Mouse (Mus musculus) hindbrain, embryonic 15.5 days (tissue): Measurements from ENCODE around the gene Ndufs1. TPM values are rescaled to one million over a fixed set of nuclear protein-coding genes. Genes with fewer than 3 reads are reported as not detected.
"Not testable (repeated sequence)": the region's sequence is repeated elsewhere in the genome, so short reads cannot be mapped to it uniquely, and the experiment has no call there.

Experiments used
- ATAC-seq: fragments of 200-750 bp; cut with Nextera tagmentation; 2 replicates; pipeline ENCODE4 v1.8.0; 2017; ENCODE audit warnings: low read depth, moderate number of reproducible peaks, moderate TSS enrichment; ENCODE audit not compliant: low FRiP score
- H3K27ac ChIP-seq: fragments of 300-500 bp; sonication (generic); replicated peaks from 2 replicates; pipeline ENCODE4 v1.5.1; 2015; ENCODE audit warnings: mild to moderate bottlenecking, inconsistent platforms
- H3K27me3 ChIP-seq: fragments of 300-500 bp; sonication (generic); 2 replicates; pipeline ENCODE4 v1.6.1; 2015; ENCODE audit warnings: control low read depth, inconsistent platforms
- H3K36me3 ChIP-seq: fragments of 300-500 bp; sonication (generic); 2 replicates; pipeline ENCODE4 v1.6.1; 2015; ENCODE audit warnings: control low read depth, inconsistent platforms
- H3K4me1 ChIP-seq: fragments of 300-500 bp; sonication (generic); replicated peaks from 2 replicates; pipeline ENCODE4 v1.6.1; 2015; ENCODE audit warnings: control low read depth, inconsistent platforms
- H3K4me2 ChIP-seq: fragments of 300-500 bp; sonication (generic); 2 replicates; pipeline ENCODE4 v1.6.1; 2015; ENCODE audit warnings: moderate library complexity, mild to moderate bottlenecking, inconsistent platforms
- H3K4me3 ChIP-seq: fragments of 300-500 bp; sonication (generic); 2 replicates; pipeline ENCODE4 v1.5.1; 2015; ENCODE audit warnings: mild to moderate bottlenecking, inconsistent platforms
- H3K9ac ChIP-seq: fragments of 300-500 bp; sonication (generic); 2 replicates; pipeline ENCODE4 v1.6.1; 2015; ENCODE audit warnings: inconsistent platforms
- H3K9me3 ChIP-seq: fragments of 300-500 bp; sonication (generic); 2 replicates; pipeline ENCODE4 v1.6.1; 2016; ENCODE audit warnings: control low read depth, inconsistent platforms
- WGBS: fragments of 180-500 bp; shearing (Covaris S2); methylation state at CpG from one replicate; pipeline ENCODE4 v1.1.7; 2015; 5-methylcytosine and 5-hydroxymethylcytosine counted together
- polyA plus RNA-seq: library from polyadenylated mRNA; unstranded; fragments of >200 nt; fragmentation: Nextera tagmentation; extraction: Ambion mirVana; gene quantifications from 2 replicates; pipeline ENCODE4 v1.2.1, GENCODE M21; 2015

Ndufs1 gene
- polyA plus RNA-seq, 1 experiment from 2014 or later = 142 TPM

GRCm38 (mm10) chr1:63181019-63181418 lies 4.4 kb upstream of the Ndufs1 start:
- Histone ChIP-seq H3K27ac (no peak overlapping the region), H3K4me2 (no peak overlapping the region), H3K4me3 (no peak overlapping the region), H3K9ac (no peak overlapping the region), H3K4me1 (peaks cover 19% of the 10 kb centered on the region), H3K36me3 (peaks cover 23% of the 10 kb centered on the region), H3K9me3 (no peaks in the 10 kb centered on the region), H3K27me3 (no peaks in the 10 kb centered on the region)
- WGBS = 2% methylated on average over 3 of the region's 3 CpGs
- ATAC-seq = peak; percentile 73

- Histone ChIP-seq H3K36me3 (peaks cover 23% of the 10 kb centered on the region), H3K4me1 (peaks cover 22% of the 10 kb centered on the region)
- H3K9ac ChIP-seq, H3K27ac ChIP-seq, H3K4me3 ChIP-seq, H3K9me3 ChIP-seq, H3K4me2 ChIP-seq, H3K27me3 ChIP-seq, ATAC-seq: not testable (repeated sequence)
- 67% methylated on average over 4 of the region's 4 CpGs for whole genome bisulfite sequencing
These were observed 3.9 kb upstream of the Ndufs1 start for GRCm38 (mm10) chr1:63180575-63180974.

GRCm38 (mm10) chr1:63180122-63180521 lies 3.5 kb upstream of the Ndufs1 start:
- H3K4me2 ChIP-seq = no peak overlapping the region
- 93% methylated on average over 4 of the region's 4 CpGs for WGBS
- no peak for ATAC-seq
- H3K9me3 ChIP-seq = no peaks in the 10 kb centered on the region
- H3K27ac ChIP-seq = no peak overlapping the region
- H3K4me1 ChIP-seq = peaks cover 27% of the 10 kb centered on the region
- no peak overlapping the region for H3K9ac ChIP-seq
- no peak overlapping the region for H3K4me3 ChIP-seq
- no peaks in the 10 kb centered on the region for H3K27me3 ChIP-seq
- peaks cover 23% of the 10 kb centered on the region for H3K36me3 ChIP-seq

- Histone ChIP-seq H3K4me2 (peak overlapping the region; percentile 75), H3K4me1 (peaks cover 36% of the 10 kb centered on the region), H3K36me3 (peaks cover 19% of the 10 kb centered on the region), H3K9me3 (no peaks in the 10 kb centered on the region), H3K27me3 (no peaks in the 10 kb centered on the region), H3K27ac (no peak overlapping the region), H3K4me3 (0 out of 2 replicates have a peak overlapping the region, but pooled peaks have one; percentile 93), H3K9ac (no peak overlapping the region)
- 79% methylated on average over 3 of the region's 3 CpGs for WGBS
- no peak for ATAC-seq
These were observed 1.7 kb upstream of the Ndufs1 start for GRCm38 (mm10) chr1:63178308-63178707.

GRCm38 (mm10) chr1:63176259-63176603 lies 402 bp downstream of the Ndufs1 start:
- no peaks in the 10 kb centered on the region for H3K9me3 ChIP-seq
- 0% methylated on average over 14 of the region's 14 CpGs for WGBS
- peaks cover 32% of the 10 kb centered on the region for H3K4me1 ChIP-seq
- ATAC-seq = peak; percentile 62
- peak overlapping the region; percentile 98 for H3K9ac ChIP-seq
- peak overlapping the region; percentile 71 for H3K4me2 ChIP-seq
- no peaks in the 10 kb centered on the region for H3K27me3 ChIP-seq
- peak overlapping the region; percentile 87 for H3K27ac ChIP-seq
- peaks cover 26% of the 10 kb centered on the region for H3K36me3 ChIP-seq
- H3K4me3 ChIP-seq = peak overlapping the region; percentile 93

- Histone ChIP-seq H3K36me3 (peaks cover 26% of the 10 kb centered on the region), H3K9me3 (no peaks in the 10 kb centered on the region), H3K27me3 (no peaks in the 10 kb centered on the region), H3K4me3 (peak overlapping the region; percentile 93), H3K4me1 (peaks cover 32% of the 10 kb centered on the region), H3K4me2 (peak overlapping the region; percentile 71), H3K27ac (peak overlapping the region; percentile 87), H3K9ac (peak overlapping the region; percentile 98)
- WGBS = 11% methylated on average over 11 of the region's 11 CpGs
- ATAC-seq = no peak
These were observed 780 bp downstream of the Ndufs1 start for GRCm38 (mm10) chr1:63175853-63176252.

- no peak for ATAC-seq
- Histone ChIP-seq H3K4me3 (no peak overlapping the region), H3K27me3 (no peaks in the 10 kb centered on the region), H3K36me3 (peaks cover 63% of the 10 kb centered on the region), H3K9me3 (no peaks in the 10 kb centered on the region), H3K9ac (no peak overlapping the region), H3K4me2 (no peak overlapping the region), H3K27ac (no peak overlapping the region), H3K4me1 (no peaks in the 10 kb centered on the region)
- WGBS = 96% methylated on average over 2 of the region's 2 CpGs
These were observed 8.0 kb downstream of the Ndufs1 start for GRCm38 (mm10) chr1:63168638-63169037.

- Histone ChIP-seq H3K4me3 (no peak overlapping the region), H3K27me3 (no peaks in the 10 kb centered on the region), H3K4me2 (no peak overlapping the region), H3K36me3 (peaks cover 44% of the 10 kb centered on the region), H3K4me1 (no peaks in the 10 kb centered on the region), H3K9me3 (no peaks in the 10 kb centered on the region), H3K27ac (no peak overlapping the region), H3K9ac (no peak overlapping the region)
- ATAC-seq = no peak
- WGBS = 97% methylated on average over 13 of the region's 13 CpGs
These were observed 36.4 kb downstream of the Ndufs1 start for GRCm38 (mm10) chr1:63140231-63140630.

- not testable (repeated sequence) for H3K27ac ChIP-seq, H3K4me3 ChIP-seq, H3K4me1 ChIP-seq, H3K9ac ChIP-seq, ATAC-seq, H3K4me2 ChIP-seq, H3K9me3 ChIP-seq, H3K27me3 ChIP-seq
- WGBS = 93% methylated on average over 1 of the region's 1 CpGs
- peaks cover 32% of the 10 kb centered on the region for H3K36me3 ChIP-seq
These were observed 38.0 kb downstream of the Ndufs1 start for GRCm38 (mm10) chr1:63138586-63138985.

- no peak overlapping the region for H3K27ac ChIP-seq
- H3K36me3 ChIP-seq = peaks cover 28% of the 10 kb centered on the region
- H3K9ac ChIP-seq = no peak overlapping the region
- H3K4me2 ChIP-seq = no peak overlapping the region
- no peaks in the 10 kb centered on the region for H3K9me3 ChIP-seq
- no peaks in the 10 kb centered on the region for H3K4me1 ChIP-seq
- no peak overlapping the region for H3K4me3 ChIP-seq
- ATAC-seq = no peak
- H3K27me3 ChIP-seq = no peaks in the 10 kb centered on the region
- 84% methylated on average over 2 of the region's 2 CpGs for WGBS
These were observed 38.7 kb downstream of the Ndufs1 start for GRCm38 (mm10) chr1:63137971-63138370.

GRCm38 (mm10) chr1:63134530-63134929 lies 42.1 kb downstream of the Ndufs1 start:
- WGBS = 84% methylated on average over 3 of the region's 3 CpGs
- no peak for ATAC-seq

GRCm38 (mm10) chr1:63131766-63132165 lies 44.9 kb downstream of the Ndufs1 start:
- WGBS = 94% methylated on average over 11 of the region's 11 CpGs

More at GRCm38 (mm10) chr1:63134530-63134929, 42.1 kb downstream of the Ndufs1 start:
- Histone ChIP-seq H3K27me3 (no peaks in the 10 kb centered on the region), H3K27ac (no peak overlapping the region), H3K4me2 (no peak overlapping the region), H3K4me3 (no peak overlapping the region), H3K36me3 (peaks cover 12% of the 10 kb centered on the region), H3K9ac (no peak overlapping the region), H3K9me3 (no peaks in the 10 kb centered on the region), H3K4me1 (peaks cover 6% of the 10 kb centered on the region; the same call in 1 of the 2 replicates)

GRCm38 (mm10) chr1:63130883-63131282 lies 45.8 kb downstream of the Ndufs1 start:
- Histone ChIP-seq H3K9me3 (no peaks in the 10 kb centered on the region), H3K4me1 (peaks cover 9% of the 10 kb centered on the region), H3K27me3 (no peaks in the 10 kb centered on the region), H3K36me3 (0 out of 2 replicates have a peak, but pooled peaks cover 2% of the 10 kb centered on the region), H3K4me2 (no peak overlapping the region), H3K9ac (no peak overlapping the region), H3K27ac (no peak overlapping the region), H3K4me3 (no peak overlapping the region)
- no peak for ATAC-seq
- WGBS = 87% methylated on average over 2 of the region's 2 CpGs

More at GRCm38 (mm10) chr1:63131766-63132165, 44.9 kb downstream of the Ndufs1 start:
- Histone ChIP-seq H3K9ac (no peak overlapping the region), H3K4me3 (no peak overlapping the region), H3K27ac (no peak overlapping the region), H3K4me2 (no peak overlapping the region), H3K4me1 (peaks cover 9% of the 10 kb centered on the region), H3K9me3 (no peaks in the 10 kb centered on the region), H3K36me3 (0 out of 2 replicates have a peak, but pooled peaks cover 2% of the 10 kb centered on the region), H3K27me3 (no peaks in the 10 kb centered on the region)
- no peak for ATAC-seq
